Mouse (Mus musculus): ENCODE measurements at regions not wholly inside any gene's neighbourhood (a gene's known extent, or its start where the extent isn't known, plus 50 kb on each side); places are given as distances from the start of the nearest gene placed in this dataset.

DNA sequence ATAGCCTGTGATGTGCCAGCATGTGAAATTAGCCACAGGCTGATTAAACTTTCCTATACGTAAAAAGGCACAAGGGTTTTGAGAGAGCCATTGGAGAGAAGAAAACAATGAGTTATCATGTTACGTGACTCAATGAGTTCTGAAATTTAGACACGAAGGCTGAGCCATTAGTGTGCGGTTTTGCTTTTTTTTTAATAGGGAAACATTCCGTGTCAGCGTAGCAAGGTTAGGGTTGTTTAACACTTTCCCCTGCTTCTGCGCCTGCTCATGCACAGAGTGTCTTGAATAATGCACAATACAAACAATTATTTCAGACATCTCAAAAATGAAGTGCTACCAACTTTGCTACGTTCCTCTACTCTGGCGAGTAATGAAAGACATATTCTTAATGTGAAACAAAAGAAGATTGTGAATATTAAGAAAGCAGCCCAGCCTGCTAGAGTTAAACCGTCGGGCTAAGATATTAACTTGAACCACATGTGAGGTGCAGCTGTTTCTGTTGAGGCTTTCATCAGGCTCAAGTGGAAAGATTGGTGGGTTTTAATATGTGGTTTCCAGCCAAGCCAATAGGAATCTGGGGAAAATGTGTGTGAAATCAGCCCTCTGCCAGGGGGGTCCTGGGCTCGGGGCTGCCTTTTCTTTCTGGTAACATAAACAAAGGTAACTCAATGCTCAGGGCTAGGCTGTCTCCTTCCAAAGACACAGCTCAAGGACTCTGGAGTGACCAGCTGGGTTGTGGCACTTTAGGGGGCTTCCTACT is 287.2 kb downstream of the Slc4a3 start:
- no peak for DNase-seq (ENCODE audit: low spot score in 2 of 2)

DNA sequence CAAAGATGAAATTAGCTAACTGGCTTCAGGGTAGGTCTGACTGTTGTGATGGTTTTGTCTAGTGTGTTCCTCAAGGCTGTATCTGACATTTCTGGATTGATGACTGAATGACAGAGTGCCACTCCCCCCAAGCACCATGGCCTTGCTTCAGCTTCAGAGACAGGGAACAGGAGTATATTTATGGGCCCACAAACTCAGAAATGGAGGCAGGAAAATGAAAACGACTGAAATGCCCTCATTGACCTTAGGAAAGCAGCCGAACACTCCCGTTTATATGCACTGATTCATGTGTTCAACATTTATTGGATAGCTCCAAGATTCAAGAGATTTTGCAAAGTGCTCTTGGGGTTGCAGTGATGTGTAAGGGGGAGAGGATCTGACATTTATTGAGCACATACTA is 288.3 kb downstream of the Slc4a3 start:
- no peak for DNase-seq (ENCODE audit: low spot score in 2 of 2)

DNA sequence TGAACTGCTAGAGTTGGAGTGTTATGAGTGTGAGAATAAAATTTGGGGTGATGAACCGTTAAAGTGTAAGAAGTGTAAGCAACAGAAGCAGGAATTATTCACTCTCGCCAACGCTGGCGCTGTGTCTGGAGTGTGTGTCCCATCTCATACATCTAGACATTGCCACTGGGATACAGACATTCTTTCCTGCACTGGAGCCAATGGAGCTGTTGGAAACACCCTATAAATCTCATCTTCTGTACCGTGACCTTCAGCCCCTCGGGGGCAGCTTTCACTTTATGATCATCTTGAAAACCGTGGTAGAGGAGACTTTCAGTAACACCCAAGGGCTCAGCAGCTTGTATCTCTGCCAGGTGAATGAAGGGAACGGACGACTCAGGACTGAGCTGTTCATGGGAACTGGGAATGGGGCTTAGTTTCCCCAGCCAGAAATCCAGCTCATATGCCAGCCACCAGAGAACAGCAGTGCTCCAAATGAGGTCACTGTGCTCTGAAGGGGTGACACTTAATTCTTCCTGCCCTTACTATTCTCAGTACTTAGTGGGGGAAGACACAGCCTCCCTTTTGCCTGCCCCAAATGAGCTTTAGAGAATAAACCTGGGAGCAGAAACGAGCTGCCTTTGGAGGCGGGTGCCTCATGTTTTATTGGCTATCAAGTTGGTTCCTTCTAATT is 293.6 kb downstream of the Slc4a3 start:
- DNase-seq (ENCODE audit: low spot score in 2 of 2) = no peak

DNA sequence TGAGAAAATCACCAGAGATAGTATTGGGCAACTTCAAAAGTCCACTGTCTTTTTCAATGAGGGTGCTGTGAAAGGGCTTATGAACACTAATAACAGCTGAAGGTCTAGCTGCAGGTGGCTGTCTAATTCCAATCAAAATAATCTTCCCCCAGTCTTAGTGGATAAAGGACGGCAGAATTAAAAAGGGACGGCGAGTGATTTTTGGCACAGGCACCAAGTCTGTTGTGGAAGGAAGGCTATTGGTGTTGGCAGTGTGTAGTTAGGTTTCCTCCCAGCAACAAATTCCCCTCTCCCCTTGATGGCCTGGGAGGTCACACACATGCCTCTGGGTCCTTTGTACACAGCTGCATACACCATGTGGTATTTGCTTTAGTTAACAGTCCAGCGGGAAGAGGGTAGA is 296.3 kb downstream of the Slc4a3 start:
- no peak for DNase-seq (ENCODE audit: low spot score in 2 of 2)

DNA sequence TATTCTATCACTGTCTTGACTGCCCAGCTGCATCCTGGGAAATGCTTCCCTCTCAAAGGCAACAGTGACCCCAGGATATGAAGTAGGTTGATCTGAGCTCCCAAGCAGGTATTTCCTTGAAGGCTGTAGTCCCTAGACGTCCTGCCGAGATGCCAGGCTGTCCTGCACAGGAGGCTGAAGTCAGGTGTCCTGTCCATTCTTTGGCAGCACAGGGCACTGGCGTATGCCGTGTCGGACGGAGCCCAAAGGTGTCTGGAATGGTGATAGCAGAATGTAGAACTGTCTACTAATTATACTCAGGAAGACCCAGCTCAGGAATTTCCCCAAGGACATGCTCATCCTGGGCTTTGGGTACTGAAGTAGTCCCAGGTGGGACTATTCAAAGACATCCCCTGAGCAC is 297.3 kb downstream of the Slc4a3 start:
- no peak for DNase-seq (ENCODE audit: low spot score in 2 of 2)

DNA sequence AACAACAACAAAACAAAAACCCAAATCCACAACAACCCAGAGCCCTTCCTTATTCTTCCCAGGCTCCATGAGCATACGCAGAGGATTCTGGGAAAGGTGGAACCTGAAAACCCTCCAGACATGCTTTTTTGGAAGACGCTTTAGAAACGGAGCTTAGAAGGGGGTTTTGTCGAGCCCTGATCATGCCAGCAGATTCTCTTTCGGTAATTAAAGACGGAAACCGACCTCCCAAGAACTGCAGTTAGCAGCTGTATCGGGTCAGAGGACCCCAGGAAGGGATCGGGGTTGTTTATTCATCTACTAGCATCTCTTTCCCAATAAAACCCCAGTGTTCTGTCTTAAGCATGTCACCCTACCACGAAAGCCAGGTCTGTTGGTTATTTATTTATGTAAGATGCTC is 298.1 kb downstream of the Slc4a3 start:
- no peak for DNase-seq (ENCODE audit: low spot score in 2 of 2)

DNA sequence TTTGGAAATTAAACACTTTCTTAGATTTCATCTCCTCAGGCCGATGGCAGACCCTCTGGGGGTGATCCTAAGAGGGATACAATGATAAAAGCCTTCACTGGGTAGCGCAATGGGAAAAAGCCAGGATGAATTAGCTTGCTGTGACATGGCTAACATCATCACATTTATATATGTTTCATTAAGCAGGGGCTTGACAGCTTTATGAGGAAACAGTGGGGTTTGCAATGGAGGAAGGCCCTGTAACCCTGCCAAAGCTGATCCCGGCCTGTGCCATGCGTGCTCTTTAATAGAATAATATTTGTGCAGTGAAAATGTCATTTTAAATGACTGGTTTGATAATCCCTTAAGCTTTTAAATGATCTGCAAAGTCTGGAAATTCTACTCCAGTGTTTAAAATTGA is 298.5 kb downstream of the Slc4a3 start:
- DNase-seq (ENCODE audit: low spot score in 2 of 2) = no peak

DNA sequence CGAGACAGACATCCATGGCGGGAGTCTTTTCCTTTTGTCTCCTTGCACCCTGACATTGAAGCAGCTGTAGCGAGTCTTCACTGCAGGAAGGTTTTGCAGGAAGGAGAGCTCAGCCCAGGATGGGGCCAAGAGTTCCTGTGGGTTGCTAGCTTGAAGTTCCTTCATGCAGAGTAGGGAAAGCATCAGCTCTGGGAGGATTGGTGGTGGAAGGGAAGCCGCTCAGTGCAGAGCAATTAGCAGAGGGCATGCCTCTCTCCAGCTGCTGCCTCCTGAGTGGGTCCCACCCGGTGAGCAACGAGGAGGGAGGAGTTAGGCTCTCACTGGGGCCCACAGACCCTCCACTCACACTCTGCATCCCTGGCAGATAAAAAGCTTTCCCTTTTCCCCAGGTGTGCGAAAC is 298.9 kb downstream of the Slc4a3 start:
- no peak for DNase-seq (ENCODE audit: low spot score in 2 of 2)

DNA sequence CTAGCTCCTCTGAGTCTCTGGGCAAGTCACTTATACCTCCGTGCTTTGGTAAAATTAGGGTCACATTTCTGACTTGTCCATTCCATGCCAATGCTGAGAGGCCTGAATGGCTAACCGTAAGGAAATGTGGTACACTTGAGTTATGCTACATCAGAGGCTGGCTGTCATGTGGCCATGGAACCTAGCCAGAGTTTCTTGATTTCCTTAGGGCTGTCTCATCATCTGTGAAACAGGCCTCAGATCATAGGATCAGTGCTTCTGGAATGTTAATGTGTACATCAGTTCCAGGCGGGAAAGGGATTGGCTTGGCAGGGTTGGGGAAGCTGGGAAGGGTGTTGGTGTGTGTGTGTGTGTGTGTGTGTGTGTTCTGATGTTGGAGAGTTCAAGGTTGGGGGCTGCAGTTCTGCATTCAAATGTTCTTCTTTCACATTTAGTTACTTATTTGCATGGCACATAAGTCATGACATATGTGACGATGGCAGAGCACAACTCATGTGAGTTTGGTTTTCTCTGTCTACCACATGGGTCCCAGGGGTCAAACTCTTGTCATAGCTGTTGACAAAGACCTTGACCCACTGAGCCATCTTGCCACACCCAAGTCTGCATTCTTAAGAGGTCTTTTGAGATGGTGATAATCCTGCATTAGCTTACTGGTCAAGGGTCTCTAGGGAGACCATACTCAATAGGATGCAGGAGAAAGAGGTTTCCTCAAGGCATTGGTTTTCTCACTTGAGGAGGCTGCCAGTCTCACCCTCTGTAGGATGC is 299.9 kb downstream of the Slc4a3 start:
- no peak for DNase-seq (ENCODE audit: low spot score in 2 of 2)

DNA sequence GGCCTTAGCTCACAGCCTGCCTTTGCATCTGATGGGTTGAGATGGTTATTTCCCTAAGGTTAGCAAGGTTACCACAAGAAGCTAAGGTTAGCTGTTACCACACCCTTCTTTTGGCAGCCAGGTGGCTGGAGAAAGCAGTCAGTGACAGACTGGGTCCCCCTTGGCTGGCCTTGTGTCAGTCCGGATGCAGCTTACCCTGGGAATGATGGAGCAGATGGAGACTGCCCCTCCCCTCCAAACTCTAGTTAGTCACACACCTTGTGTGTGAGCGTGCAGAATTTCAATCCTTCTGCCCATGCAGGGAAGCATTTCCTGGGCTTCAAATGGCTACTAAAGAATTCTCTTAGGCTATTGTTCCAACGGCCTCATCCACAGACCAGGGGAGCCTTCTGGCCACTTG is 301.6 kb downstream of the Slc4a3 start:
- DNase-seq (ENCODE audit: low spot score in 2 of 2) = no peak

DNA sequence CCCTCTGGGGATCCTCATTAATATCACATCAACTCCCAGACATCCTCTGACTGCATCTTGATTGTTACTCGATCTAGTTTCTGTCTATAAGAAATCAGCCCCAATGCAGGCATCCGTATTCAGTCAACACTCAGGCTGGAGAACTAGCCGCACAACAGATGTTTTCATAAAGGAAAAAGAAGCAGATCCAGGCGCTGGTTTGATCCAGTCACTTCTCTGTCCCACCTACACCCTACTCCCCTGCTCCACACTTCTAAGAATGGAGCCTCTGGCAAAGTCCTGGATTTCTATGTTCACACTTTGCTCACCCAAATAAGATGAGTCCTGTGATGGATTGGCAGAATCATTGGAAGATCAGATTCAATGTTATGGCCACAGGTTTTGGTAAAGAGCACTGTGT is 302.4 kb downstream of the Slc4a3 start:
- DNase-seq (ENCODE audit: low spot score in 2 of 2) = no peak

DNA sequence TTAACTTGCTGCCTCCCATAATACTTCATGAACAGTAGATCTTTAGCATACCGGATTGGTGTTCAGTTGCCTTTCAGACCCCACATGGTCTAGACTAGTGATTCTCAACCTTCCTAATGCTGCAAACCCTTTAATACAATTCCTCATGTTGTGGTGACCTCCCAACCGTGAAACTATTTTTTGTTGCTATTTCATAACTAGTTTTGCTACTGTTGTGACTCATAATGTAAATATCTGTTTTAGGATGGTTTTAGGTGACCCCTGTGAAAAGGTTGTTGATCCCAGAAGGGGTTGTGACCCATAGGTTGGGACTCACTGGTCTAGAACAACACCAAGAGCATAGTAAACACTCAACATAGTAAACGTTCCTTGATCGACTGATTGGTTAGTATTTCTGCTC is 304.1 kb downstream of the Slc4a3 start:
- no peak for DNase-seq (ENCODE audit: low spot score in 2 of 2)

DNA sequence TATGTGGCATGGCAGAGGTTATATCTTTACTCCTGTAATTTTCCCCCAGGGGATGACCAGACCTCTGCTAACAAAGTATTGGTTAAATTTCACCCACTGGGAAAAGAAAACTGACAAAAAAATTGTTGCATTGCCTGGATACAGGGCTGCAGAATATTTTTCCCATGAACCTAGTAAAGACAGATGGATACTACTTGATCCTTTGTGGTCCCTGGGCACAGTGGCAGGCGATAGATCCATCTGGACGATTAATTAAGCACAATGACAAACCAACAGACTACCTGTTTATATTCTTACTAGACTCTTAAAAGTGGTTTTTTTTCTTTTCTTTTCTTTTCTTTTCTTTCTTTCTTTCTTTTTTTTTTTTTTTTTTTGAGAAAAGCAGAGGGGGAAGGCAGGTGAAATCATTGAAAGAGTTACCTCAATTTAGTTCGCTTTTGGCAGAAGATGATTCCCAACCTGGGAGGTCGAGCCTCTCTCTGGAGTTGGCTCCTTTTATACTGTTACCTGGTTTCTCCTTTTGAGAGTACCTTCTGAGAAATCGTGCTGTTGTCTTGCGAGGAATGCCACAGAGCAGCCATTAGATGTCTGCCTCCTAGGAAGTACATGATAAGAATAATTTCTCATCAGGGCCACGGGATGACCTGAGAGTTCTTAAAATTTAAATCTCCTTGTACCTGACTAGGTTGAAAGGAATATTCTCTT is 312.6 kb downstream of the Slc4a3 start:
- no peak for DNase-seq (ENCODE audit: low spot score in 2 of 2)

DNA sequence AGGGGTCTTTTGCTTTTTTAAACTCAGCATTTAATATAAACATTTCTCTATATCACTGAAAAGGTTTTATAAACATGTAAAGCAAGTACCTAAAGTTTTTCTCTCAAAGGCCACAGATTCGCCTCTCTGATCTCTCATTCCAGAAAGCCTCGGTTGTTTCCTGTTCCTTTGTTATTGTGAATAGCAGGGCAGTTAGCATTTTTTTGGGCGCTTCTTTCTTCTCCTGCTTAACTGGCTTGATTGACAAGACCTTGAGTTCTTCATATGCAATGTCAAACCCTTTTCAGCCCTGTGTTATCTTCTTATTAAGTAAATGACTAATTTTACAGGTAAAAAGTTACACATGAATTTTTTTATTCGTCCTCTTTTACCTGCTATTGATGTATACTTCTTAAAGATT is 316.7 kb downstream of the Slc4a3 start:
- DNase-seq (ENCODE audit: low spot score in 2 of 2) = no peak

DNA sequence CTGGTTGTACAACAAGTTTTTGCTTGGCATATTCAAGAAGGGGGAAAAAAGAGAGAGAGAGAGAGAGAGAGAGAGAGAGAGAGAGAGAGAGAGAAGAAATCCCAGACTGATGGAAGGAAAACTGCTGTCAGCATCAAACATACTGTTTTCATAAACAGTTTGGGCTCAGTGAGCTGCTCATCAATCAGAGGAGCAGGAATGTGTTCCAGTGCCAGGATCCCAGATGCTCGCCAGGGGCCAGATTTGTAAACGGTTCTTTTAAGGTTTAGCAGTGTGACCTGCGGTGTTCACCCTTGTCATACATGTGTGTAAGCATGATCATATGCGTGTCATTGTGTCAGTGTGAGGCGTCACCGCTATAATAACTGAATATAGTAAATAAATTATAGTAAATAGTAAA is 320.5 kb downstream of the Slc4a3 start:
- no peak for DNase-seq (ENCODE audit: low spot score in 2 of 2)

DNA sequence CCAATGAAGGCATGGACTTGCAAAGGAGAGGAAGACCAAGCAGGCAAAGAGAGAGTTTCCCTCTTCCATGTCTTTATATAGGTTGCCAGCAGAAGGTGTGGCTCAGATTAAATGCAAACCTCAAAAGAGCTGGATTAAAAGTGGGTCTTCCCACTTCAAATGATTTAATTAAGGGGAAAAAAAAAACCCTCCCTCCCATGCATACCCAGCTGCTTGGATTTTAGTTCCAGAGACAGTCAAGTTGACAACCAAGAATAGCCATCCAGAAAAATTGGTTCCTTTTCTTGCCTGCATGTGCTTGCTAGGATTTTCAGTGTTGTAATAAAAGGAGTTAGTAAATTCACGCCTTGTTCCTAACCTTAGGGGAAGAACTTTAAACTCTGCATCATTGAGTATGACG is 323.3 kb downstream of the Slc4a3 start:
- no peak for DNase-seq (ENCODE audit: low spot score in 2 of 2)

DNA sequence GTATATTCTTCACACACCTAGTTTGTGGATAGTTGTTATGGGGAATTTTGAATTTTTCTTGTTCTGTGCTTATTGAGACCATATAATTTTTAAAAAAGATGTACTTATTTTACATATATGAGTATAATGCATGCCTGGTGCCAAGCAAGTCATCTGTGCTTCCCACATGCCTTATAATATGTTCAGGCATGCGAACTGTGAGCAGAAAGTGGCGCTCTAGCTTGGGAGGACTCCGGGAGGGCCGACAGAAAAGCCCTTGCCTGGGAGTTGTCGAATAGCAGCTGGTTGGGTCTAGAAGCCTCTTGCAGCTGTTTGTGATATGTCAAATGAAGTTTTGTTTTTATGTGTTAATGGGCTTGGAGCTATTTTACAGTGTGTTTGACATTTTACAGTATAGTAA is 323.8 kb downstream of the Slc4a3 start:
- no peak for DNase-seq (ENCODE audit: low spot score in 2 of 2)

DNA sequence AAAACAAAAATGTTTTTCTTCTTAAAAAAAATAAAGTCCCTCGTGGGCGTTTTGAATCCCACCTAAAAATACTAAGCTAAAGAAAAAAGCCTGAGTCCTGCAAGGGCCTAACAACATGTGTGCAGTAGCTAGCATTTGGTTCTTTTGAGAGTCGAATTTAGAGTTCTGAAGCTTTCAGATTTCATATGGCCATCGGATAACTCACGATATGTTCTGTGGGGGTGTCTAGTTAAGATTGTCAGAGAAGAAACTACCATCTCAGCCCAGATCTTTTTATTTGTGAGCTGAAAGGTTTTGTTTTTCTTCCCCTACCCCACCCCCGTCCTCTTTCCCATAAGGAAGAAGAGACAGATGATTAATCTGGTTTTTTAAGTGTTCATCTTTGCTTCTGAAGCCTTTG is 327.8 kb downstream of the Slc4a3 start:
- no peak for DNase-seq (ENCODE audit: low spot score in 2 of 2)

DNA sequence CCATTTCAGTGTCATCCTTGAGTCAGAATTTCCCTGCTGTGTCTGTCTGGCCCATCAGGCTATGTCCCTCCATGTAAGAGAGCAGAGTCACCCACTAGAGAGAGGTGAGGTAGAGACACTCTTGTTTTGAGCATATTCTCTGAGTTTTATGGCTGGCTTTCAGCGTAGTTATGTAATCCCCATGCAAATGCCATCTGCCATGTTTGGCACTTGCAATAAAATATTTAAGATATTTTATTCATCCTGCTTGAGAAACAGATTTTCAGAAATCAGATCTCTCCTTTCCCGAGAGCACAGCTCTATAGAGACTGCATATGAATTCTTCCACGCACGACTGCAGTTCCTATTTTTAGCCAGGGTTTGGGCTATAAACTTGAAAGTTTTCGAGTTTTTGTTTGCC is 331.1 kb downstream of the Slc4a3 start:
- DNase-seq (ENCODE audit: low spot score in 2 of 2) = no peak

DNA sequence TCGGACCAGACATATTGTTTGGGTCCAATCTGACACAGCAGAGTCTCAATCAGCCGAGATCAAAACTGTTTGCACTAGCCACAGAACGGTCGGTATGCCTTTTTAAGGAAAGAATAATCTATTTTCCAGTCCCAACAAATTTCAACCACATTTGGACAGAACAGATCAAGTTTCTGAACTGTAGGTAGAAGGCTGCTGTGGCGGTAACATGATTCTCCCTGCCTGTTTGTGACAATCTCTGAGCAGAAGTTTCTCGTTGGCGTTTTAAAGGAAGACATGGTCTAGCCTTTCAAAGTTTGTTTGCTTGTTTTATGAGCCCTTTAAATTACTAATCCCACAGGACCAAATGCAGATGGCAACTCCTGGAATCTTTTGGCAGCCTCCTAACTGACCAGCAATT is 339.6 kb downstream of the Slc4a3 start:
- DNase-seq (ENCODE audit: low spot score in 2 of 2) = no peak

DNA sequence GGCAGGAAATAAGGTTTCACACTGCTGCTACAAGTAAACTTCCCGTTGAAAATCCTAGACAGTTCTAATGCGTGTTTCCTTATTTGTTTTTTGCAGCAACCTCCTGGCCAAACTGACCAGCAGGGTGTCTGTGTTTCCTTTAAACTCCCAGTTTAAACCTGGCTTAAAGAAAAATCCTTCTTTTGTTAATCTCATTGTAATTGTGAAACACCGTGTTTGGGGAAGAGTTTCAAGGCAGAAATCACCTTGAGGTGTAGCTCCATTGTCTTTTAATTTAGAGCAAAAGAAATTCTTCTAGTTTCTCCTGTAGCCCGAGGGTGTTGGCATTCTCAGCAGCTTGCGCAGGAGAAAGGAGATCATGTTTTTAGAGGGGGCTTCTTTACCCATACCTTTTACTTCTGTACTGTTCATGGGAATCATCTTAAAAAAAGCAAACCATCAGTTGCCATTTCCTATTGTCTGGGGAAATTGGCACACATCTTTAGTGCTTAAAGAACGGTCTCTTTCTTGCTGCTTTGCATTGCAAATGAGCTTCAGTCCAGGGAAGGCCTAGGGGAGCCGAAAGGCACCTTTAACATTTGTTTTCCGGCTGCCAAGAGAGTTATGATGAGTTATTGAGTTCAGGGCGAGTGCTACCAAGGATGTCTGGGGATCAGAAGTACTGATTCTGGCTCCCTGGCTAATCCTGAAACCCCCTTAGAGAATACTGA is 342.6 kb downstream of the Slc4a3 start:
- DNase-seq (ENCODE audit: low spot score in 2 of 2) = no peak

All from thymus, postnatal 10 days (tissue).